Mouse (Mus musculus) left cerebral cortex, adult 2 months (tissue): Measurements from ENCODE around the gene Zfp319. TPM values are rescaled to one million over a fixed set of nuclear protein-coding genes. Genes with fewer than 3 reads are reported as not detected.

Source experiments
- DNase-seq, 2 experiments: peaks; one replicate each; pipeline ENCODE4 v3.0.0; 2021 to 2022; ENCODE audit warnings: low spot score in 2 of 2, mixed read lengths in 1 of 2; ENCODE audit errors: extremely low spot score in 1 of 2
- H3K27ac ChIP-seq: fragments of 200-600 bp; 2 replicates; pipeline ENCODE4 v1.8.1; 2022
- H3K4me3 ChIP-seq: fragments of 200-600 bp; 2 replicates; pipeline ENCODE4 v1.8.1; 2022
- CTCF ChIP-seq: fragments of 200-600 bp; IDR thresholded peaks from 2 replicates; pipeline ENCODE4 v1.8.1; 2022; ENCODE audit warnings: antibody characterized with exemption, mild to moderate bottlenecking, moderate library complexity
- intact Hi-C: fragments of 180-260 bp; cut with DNase I; formaldehyde crosslinking; loops from one replicate; pipeline ENCODE4 v1.15.1; 2025
- total RNA-seq, 2 experiments: library from RNA; stranded (reverse); gene quantifications; 2 replicates each; pipeline ENCODE4 v1.2.3; 2021

The Zfp319 gene
- total RNA-seq, 2 experiments from 2014 or later = 16.6 to 17.7 TPM

- intact Hi-C loops = no loop called here
- TF ChIP-seq CTCF = no peak
- H3K27ac ChIP-seq = no peak overlapping the region
- no peak overlapping the region for H3K4me3 ChIP-seq
- DNase-seq = no peak
Observed at GRCm38 (mm10) chr8:95362272-95362671, 30.5 kb upstream of the Zfp319 start.

DNA sequence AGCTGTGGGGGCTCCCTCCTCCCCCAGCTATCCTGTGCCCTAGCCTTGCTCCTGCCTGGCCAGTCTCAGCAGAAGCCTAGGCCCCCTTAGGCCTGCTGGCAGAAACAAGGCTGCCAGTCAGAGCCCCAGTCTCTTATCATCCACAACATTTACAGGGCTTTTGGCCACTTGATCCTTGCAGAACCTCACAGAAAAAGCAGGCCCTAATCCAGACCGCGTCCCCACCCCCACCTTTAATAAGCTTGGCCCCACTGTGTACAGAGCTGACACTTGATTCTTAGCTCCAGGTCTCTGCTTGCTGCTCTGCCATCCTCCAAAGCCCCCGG lies 29.2 kb upstream of the Zfp319 start:
- H3K27ac ChIP-seq = no peak overlapping the region
- TF ChIP-seq CTCF = no peak
- no peak overlapping the region for H3K4me3 ChIP-seq
- DNase-seq = no peak
- intact Hi-C loops = no loop called here

DNA sequence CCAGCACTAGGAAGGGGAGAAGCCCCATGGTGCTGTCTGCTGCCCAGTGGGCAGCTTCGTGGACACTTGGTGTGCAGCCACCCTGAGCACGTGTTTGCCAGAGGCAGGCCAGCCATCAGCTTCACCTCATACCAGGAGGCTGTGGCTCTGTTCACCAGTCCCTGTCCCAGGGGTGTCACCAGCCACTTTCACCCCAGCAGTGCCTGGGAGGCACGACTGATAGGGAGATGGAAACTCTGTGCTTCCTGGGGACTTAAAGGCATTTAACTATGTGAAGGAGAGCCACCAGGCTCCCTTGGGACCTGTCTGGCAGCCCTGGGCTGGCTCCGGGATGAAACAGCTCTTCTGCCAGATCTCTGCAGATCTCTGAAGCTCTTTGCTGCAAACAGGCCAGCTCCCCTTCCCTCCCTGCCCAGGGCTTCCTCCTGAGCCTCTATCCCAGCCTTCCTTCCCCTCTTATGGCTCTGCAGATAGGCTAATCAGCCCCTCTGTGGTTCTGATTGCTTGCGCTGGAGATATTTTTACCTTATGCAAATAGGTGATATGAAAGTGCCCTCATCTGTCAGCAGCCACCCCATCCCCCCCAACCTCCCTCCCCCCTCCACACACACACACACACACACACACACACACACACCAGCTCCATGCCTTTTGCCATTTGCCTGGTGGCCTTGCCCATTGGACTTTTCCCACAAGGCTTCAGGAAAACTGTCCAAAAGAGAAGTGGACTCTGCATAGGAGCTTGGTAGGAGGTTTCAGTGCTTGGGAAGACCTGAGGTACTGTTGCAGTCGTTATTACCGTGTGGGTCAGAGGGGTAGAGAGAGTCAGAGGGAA lies 28.6 kb upstream of the Zfp319 start:
- TF ChIP-seq CTCF = no peak
- intact Hi-C loops = no loop called here
- DNase-seq = no peak
- Histone ChIP-seq H3K27ac (no peak overlapping the region), H3K4me3 (no peak overlapping the region)

GRCm38 (mm10) chr8:95358550-95359411 lies 27.0 kb upstream of the Zfp319 start:
- H3K27ac ChIP-seq = no peak overlapping the region
- intact Hi-C loops = no loop called here
- no peak overlapping the region for H3K4me3 ChIP-seq
- no peak for TF ChIP-seq CTCF
- no peak for DNase-seq

DNA sequence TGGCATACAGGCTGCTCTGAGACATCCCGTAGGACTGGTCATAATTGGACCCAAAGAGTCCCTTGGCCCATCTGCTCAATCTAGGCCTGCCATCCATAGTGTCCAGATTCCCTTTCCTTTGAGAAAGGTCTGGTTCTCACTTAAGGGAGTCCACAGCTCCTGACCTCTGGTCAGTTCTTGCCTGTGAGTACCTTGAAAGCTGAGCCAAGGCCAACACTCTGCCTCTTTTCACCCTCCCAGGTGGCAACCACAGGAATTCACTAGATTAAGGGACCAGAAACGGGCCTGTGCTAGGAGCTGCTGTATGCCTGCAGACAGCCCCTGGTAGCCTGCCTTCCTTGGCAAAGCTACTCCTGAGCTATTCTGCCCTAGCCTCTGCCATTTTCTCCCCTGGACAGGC lies 22.9 kb upstream of the Zfp319 start:
- DNase-seq = no peak
- intact Hi-C loops = no loop called here

DNA sequence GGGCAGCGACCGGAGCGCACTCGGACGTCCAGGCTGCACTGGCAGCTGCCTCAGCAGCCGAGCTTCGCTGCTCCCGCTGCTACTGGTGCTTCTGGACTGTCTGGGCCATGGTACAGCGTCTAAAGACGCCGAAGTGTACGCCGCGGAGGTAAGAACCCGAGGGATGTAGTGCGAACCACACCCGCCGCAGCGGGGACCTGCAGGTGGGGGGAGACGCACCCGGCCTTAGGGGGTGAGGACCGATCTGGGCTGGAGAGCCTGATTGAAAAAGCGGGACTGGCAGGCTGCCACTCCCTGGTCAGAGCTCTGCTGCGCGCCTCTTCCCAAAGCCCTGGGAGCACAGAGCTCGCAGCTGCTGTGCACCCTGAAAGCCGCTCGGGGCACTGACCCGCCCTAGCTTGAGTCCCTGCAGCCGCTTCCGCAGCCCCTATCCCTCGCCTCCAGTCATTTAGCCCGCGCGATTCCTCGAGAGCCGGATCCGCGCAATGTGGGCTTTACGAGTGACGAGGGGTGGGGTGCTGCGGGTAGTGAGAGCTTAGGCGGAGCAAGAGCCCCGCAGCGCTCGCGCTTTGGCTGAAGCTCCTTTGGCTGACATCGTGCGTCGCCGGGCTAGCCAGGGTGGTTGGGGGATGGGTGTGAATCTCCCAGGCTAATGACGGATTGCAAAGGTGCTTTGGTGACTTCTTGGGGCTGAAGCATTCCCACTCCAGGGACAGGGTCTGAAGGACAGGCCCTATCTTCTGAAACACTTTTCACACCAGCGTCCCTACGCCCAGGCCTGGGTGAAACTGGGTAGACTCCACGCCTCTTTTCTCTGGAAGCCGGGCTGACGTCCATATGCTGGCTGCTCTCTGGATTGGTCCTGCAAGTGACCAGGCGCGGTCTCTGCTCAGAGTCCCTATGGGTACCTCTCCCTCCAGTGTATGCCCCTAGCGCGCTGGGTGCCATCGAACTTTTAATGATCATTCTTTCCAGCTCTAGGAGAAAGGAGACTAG lies 21.4 kb upstream of the Zfp319 start:
- no peak; the same call in 1 of the 2 replicates for TF ChIP-seq CTCF
- intact Hi-C loops = loop anchor here (2.0 kb wide), 1 partner anchor 82 kb away; the partner anchor contains the start of gene Cfap20
- H3K4me3 ChIP-seq = peak overlapping the region; percentile 81
- no peak for DNase-seq
- peak overlapping the region; percentile 81 for H3K27ac ChIP-seq

More for the DNA sequence above, 22.9 kb upstream of the Zfp319 start:
- no peak overlapping the region for H3K4me3 ChIP-seq
- H3K27ac ChIP-seq = no peak overlapping the region
- no peak for TF ChIP-seq CTCF

DNA sequence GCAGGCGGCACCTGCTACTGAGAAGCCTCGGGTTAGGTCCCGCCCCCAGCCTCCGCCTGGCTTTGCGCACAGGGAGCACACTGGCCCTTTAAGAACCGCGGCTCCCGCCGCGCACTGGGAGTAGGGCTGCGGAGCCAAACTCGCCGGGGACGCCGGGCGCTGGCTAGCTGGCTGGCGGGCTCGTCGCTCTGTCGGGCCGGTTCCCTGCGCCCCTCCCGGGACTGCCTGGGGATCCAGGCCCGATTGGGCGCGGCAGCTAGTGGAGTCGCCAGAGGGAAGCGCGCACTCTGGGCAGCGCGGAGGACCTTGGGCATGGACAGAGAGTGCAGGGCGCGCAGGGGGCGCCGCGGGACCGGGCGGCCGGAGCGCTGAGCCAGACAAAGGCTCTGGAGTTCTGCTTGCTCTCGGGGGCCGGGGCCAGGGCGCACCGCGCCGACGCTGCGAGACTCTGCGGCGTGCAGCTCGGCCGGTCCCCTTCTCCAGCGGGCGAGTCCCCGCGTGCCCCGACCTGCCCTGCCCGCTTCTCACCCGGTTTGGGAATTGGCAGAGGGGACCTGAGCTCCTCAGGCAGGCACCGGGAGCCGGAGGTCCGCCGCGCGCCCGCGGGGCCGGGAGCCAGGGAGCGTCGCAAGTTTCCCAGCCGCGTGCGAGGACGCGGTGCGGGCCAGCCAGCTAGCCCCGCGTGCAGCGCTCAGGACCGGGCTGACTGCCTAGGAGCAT lies 20.6 kb upstream of the Zfp319 start, which contains the start of gene Mmp15:
Gene Mmp15 (plus strand): TSS at position 118 of the 720 bp plus-strand sequence.
- DNase-seq = peak; percentile 59 to 68
- Histone ChIP-seq H3K4me3 (peak within 1 kb of the TSS; percentile 81), H3K27ac (peak within 1 kb of the TSS; percentile 81)
- TF ChIP-seq CTCF = no peak; the same call in 1 of the 2 replicates
- intact Hi-C loops = loop anchor here (2.0 kb wide), 1 partner anchor 82 kb away; the partner anchor contains the start of gene Cfap20

DNA sequence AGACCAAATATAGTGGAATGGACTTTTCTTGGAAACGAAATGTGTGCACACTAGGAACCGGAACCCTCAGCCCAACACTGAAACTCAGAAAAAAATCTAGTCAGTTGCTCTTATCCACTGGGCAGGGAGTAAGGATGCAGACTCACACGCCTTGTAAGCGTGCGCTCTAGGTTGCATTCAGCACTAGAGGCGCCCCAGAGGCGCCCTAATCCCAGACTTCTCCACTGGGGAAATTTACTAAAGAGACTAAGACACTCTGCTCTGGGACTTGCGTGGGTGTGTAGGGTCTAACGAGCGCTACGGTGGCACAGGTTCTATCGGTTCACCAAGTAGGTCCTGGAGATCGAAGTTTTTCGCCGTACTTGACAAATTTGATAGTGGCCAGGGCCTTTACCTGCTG lies 19.7 kb upstream of the Zfp319 start:
- intact Hi-C loops = no loop called here
- Histone ChIP-seq H3K27ac (no peak overlapping the region), H3K4me3 (peak overlapping the region; percentile 81; the same call in 1 of the 2 replicates)
- no peak for DNase-seq
- TF ChIP-seq CTCF = peak; percentile 46

GRCm38 (mm10) chr8:95348811-95349630 lies 17.3 kb upstream of the Zfp319 start:
- peak; percentile 71 to 76 for DNase-seq
- intact Hi-C loops = loop anchor here (5.0 kb wide), 3 partner anchors 183 to 348 kb away; partner anchors contain the start of gene Ccdc113
- Histone ChIP-seq H3K27ac (peak overlapping the region; percentile 67), H3K4me3 (no peak overlapping the region)
- peak; percentile 20 for TF ChIP-seq CTCF

DNA sequence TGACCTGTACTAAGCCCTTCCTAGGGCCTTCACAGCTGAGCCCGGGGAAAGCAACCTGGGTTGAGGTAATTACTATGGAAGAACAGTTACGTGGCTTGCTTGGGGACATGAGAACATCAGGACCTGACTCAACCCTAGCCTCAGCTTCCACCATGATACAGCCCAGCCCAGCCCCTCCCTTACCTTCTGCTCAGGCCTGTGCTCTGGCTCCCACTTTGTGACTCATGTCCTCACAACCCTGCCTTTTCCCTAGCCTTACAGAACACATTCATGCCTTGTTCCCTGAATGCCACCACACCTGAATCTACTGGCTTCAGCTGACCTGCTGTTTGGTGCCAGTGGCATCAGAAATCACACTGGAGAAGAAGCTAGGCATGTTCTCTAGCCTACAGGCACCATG lies 16.6 kb upstream of the Zfp319 start:
- intact Hi-C loops = loop anchor here (5.0 kb wide), 3 partner anchors 184 to 349 kb away; partner anchors contain the start of gene Ccdc113
- no peak for TF ChIP-seq CTCF
- peak overlapping the region; percentile 67 for H3K27ac ChIP-seq

More for the DNA sequence above, 16.6 kb upstream of the Zfp319 start:
- no peak overlapping the region for H3K4me3 ChIP-seq
- DNase-seq = no peak
